Mouse (Mus musculus) fat pad, adult 2 months (tissue): ENCODE results near the gene Cobl.

Experiments used
- DNase-seq: peaks from one replicate; pipeline ENCODE4 v3.0.0-alpha.2; 2011; ENCODE audit warnings: low read depth, low spot score; ENCODE audit errors: extremely low read depth

Gene Cobl

GRCm38 (mm10) chr11:12231481-12232035 lies 233.2 kb downstream of the Cobl start:
- DNase-seq, result no peak

DNA sequence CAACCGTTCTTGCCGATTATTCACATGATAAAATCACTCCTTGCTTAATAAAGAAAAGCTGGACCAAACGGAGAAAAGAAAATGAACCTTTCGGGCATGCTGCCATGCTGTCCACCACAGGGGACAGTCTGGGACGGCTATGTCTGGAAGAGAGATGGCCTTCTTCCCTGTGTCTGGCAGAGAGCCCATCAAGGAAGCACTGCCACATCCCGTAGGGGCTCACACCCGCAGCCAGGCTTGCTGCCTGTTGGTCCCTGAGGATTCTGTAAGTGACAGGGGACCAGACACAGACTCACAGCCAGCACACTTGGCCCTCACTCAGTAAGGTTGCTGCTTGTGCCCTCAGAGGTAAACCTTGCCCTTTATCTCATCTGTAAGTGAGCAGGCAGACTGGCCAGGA lies 235.3 kb downstream of the Cobl start:
- DNase-seq, result no peak

- no peak for DNase-seq
These were observed 237.4 kb downstream of the Cobl start for GRCm38 (mm10) chr11:12227343-12227742.

DNA sequence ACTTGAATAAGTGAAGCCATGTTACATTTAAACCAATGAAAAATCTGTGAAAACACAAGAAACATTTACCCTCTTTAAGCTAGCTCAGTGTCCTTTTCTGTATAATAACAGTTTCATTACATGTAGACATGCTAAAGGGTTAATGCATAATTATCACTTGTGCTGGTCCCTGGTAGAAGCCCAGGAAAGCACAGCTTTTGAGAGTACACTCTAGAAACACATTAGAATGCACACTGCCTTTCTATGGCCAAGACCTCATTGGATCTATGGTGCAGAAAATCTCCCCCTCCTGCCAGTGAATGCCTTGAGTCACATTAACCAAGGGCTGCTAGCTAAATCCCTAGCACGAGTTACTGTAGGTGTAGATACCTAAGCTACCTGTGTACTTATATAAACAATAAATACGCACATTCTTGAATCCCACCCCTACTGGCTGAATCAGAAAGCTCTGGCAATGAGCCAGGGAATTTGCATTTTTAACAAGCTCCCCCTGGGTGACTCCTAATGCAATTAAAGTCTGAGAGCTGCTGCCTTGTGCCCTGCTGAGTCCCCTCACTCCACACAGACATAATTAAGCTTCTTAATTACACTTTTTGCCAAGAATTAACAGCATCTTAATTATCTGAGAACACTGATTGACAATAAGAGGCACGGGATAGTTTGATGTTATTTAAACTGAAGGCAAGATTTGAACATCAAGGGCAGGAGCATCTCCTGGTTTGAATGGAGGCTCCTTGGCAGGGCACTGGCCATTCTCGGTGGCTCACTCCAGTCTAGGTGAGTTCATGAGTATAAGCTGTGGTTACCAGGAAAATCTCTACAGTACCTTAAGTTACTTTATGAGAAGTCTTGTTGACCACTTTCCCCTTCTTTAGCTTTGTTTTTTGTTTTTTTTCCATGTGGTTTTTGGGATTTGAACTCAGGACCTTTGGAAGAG lies 244.9 kb downstream of the Cobl start:
- no peak for DNase-seq

GRCm38 (mm10) chr11:12216897-12217296 lies 247.9 kb downstream of the Cobl start:
- DNase-seq, result no peak

GRCm38 (mm10) chr11:12215582-12215981 lies 249.2 kb downstream of the Cobl start:
- no peak for DNase-seq

- DNase-seq, result no peak
These were observed 256.2 kb downstream of the Cobl start for GRCm38 (mm10) chr11:12208574-12208973.

DNA sequence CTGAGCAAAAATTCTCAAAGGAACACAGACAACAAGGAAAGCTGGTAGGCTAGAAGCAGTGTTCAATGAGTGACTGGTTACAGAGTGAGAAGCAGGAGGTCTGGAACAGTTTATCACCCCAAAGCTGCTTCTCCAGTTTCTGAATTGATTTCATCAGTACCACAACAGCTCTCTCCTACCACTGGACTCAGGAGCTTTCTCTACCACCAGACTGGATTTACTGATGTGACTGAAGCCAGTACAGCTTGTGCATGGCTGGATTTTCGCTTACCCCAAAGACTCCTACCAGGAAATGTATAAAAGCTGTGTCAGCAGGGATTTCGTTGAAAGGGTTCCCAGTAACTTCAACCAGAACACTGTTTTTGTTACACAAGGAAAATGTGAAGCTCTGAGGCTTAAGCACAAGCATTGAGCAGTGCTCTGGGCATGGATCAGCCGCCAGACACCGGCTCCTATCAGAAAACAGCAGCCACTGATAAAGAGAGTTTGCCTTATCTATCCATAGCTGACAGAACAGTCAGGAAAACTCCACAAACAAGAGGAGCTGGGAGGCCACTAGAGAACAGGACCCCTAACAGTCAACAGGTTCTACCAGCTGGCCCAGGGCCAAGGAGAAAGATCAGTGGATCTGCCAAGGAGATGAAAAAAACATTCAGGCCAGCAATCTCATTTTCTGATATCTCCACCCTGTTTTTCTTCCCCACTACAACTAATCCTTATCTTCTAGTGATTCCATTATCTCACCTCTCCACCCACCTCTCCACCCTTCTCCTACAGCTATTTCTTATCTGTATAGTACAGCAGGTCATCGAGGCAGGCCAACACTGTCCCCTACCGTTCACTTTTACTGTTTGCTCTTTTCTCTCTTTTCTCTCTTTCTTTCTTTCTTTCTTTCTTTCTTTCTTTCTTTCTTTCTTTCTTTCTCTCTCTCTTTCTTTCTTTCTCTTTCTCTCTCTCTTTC lies 259.3 kb downstream of the Cobl start:
- DNase-seq, result no peak

GRCm38 (mm10) chr11:12199441-12199840 lies 265.3 kb downstream of the Cobl start:
- DNase-seq, result no peak

GRCm38 (mm10) chr11:12198700-12199349 lies 265.9 kb downstream of the Cobl start:
- DNase-seq, result peak; percentile 3

GRCm38 (mm10) chr11:12198017-12198416 lies 266.7 kb downstream of the Cobl start:
- DNase-seq, result no peak

DNA sequence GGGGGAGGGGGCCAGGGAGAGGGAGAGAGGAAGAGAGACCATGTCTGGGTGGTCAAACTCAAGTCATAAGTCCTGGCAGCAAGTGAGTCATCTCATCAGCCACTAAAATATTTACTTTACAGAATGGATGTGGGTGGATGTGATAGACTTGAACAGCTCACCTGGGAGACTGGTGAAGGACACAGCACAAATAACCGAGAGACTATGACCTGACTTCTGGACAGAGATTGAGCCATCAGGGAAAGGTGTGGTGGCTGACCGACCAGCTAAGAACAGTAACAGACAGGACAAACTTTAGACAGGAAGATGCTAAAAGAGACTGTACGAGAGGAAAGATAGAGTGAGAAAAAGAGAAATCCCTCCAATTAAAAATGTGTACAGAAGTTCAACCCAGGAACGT lies 267.2 kb downstream of the Cobl start:
- DNase-seq, result no peak

DNA sequence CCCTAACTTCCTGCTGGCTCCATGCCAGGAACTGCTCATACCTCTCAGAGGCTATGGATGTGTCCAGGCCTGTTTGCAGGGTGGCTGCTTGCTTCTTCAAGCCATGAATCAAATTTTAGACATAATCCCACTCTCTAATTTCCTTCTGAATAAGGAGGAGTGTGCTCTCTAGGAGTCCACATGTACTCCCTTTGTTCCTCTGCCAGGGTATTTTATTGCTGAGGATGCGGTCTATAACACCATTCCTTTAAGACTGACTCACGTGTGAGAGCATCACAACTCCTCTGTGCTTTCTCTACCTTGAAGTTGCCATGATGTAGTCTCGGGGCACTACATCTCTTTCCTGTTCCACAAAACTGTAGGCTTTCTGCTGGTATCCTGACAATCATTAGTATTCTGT lies 269.4 kb downstream of the Cobl start:
- no peak for DNase-seq

DNA sequence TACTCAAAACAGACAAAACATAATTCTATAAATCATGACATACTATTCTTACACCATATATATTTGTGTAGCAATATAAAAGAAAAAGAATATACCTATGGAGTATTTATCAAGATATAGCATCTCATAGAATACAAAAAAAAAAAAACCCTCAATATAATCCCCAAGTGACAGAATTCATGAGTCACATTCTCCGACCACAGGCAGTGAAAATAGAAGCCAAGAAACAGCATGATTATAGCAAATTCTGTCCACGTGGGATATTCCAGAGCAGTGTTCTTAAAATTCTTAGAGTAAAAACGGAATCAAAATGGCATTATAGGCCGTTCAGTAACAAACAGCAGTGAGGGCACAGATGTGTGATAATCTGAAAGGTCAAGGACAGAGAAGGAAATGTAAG lies 271.4 kb downstream of the Cobl start:
- no peak for DNase-seq

DNA sequence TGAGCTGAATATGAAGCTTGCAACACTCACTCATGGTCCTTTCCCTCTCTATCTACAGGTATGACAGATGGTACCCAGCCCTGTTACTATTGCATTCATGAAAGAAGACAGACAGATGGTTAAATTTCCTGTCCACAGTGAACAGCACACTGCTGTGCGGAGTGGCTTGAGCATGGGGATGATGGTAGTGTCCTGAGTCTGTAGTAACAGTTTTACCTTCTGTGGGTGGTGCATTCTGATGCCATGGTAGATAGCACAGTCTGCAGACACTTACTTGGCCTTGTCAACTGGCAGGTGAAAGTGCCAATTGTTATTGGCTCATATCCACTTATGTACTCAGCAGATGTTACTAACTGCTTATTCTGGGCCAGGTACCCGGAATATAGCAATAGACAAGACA lies 273.4 kb downstream of the Cobl start:
- no peak for DNase-seq

GRCm38 (mm10) chr11:12190417-12190816 lies 274.3 kb downstream of the Cobl start:
- no peak for DNase-seq
